Mouse (Mus musculus) spleen, adult 12 weeks (tissue): Measurements from ENCODE around the gene Zfp513.

ENCODE experiments used
- DNase-seq: peaks from one replicate; pipeline ENCODE4 v3.0.0; 2022; ENCODE audit warnings: low spot score

Zfp513 gene

DNA sequence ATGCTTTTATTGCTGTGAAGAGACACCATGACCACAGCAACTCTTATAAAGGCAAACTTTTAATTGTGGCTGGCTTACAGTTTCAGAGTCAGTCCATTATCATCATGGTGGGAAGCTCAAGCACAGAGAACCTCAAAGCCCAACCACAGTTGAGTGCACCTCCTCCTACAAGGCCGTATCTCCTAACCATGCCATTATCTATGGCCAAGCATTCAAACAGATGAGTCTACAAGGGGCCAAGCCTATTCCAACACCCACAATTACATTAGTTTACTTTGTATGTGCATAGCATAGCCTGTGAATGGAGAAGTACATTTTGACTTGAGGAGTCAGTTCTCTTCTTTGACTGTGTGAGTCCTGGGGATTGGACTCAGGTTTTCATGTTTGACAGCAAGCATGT, 37.2 kb downstream of the Zfp513 start:
- no peak for DNase-seq

DNA sequence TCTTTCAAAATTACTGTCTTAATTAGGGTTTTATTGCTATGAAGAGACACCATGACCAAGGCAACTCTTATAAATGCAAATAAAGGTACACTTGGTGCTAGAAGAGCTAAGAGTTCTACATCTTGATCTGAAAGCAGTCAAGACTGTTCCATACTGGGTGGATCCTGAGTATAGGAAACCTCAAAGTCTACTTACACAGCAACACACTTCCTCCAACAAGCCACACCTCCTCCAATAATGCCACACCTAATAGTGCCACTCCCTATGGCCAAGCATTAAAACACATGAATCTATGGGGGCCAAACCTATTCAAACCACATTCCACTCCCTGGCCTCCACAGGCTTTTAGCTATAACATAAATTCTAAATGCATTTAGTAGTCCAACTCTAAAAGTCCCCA, 39.6 kb downstream of the Zfp513 start:
- no peak for DNase-seq

DNA sequence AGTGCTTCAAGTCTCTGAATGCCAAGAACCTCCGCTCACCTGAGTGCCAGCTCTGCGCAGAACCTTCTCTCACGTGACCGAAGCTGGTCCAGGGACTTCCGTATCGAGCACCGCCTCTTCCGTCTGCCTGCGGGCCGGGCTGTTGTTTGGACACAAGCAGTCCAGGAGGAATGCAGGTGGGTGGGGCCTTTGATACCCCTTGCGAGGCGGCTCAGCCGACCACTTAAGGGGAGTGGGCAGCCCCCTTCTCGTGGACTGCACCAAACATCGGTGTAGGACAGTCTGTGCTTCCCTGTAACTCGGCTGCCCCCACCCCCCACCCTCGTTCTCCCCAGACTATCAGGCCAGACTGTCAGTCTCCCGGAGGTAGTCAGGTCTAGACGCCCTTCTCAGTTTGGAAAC, 48.0 kb downstream of the Zfp513 start, which contains the start of gene Mpv17:
TSS of gene Mpv17 (minus strand) at position 100 of the 402 bp plus-strand sequence.
- DNase-seq = peak; percentile 51

DNA sequence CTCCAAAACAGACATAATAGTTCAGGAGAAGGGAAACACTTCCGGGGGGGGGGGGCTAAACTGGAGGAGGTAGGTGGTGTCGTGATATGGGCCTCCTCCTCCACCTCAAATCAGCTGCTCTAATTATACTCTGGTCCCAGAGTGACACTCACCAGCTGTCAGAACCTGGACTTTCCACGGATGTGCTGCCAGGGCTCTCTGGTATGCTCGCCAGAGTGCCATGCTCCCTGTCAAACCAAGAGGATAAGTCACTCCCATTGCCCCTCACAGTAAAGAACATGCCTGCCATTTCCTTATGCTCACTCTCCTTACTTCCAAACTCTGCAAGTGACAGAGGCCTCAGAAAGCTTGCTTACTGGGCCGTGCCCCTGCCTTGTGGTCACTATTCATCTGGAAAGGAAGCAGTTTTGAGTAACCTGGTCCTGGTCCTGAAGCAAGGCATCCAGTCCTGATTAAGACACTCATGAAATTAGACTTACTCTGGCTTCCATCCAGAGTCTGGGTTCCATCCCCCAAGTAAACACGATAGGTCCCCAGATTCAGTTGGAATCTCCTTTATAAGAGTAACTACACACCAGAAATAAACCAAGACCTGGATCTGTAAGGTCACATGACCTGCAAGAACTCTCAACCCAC, 48.5 kb downstream of the Zfp513 start:
- DNase-seq = no peak

GRCm38 (mm10) chr5:31151746-31152145, 50.4 kb downstream of the Zfp513 start:
- DNase-seq = no peak

DNA sequence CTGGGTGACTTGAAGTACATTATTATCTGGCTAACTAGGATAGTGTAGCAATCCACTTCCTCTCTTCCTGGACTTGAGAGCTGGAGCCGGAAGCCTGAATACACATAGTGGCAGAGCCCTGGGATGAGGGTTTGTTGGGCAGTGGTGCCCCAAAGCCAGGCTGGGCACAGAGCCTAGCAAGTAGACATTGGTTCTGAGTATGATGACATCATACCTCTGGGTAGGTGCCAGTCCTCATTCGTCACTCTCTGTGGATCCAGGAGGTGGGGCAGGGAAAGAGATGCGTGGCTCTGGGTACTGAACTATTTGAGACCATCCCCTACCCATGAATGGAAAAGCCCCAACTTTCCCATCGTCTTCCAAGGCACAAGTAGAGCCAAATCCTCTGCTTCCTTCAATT, 52.3 kb downstream of the Zfp513 start:
- DNase-seq = no peak
